ENCODE assay signal across 8 mouse cellular contexts in the genomic region with DNA sequence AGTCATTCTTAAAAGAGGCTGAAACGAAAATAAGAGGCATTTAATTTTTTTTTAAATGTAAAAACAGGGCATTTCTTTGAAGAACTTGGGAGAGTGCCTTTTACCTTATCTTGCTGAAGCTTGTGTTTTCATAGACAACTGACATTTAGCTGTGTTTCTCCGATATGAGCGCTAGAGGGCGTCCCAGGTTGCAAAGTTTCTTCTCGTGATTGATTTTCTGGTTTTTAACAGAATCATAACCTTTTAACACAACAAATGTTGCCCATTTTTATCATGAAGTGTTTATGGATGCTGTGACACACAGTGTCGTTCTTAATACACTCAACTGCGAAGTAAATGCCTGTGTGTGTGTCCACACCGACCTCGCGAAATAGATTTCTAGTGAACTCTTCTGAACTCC. TPM values are rescaled to one million over a fixed set of nuclear protein-coding genes. Genes with fewer than 3 reads are reported as not detected.
A peak's percentile ranks its signal among the peaks of the same experiment; 100 is the strongest.
DNase-seq lines count a peak whose midpoint lies in the region; ATAC-seq and TF ChIP-seq lines count a peak whose summit lies in the region.

No protein-coding gene starts in this region.

- H3K4me2 ChIP-seq in heart, embryonic 13.5 days, result peak overlapping the region; percentile 44

- no peak overlapping the region for H3K4me3 ChIP-seq in heart, embryonic 13.5 days
- no peak overlapping the region for H3K4me3 ChIP-seq in thymus, adult 2 months (ENCODE audit: control insufficient read depth, insufficient read depth, low read length)

- no peak for ATAC-seq in heart, embryonic 13.5 days (ENCODE audit: extremely low read depth, insufficient number of reproducible peaks, low FRiP score, low TSS enrichment)

- WGBS in heart, embryonic 13.5 days, result 23% methylated on average over 10 of the region's 10 CpGs
- 26% methylated on average over 10 of the region's 10 CpGs for WGBS in thymus, adult 2 months

- no peak for TF ChIP-seq CTCF in thymus, adult 2 months (IDR thresholded peaks at IDR 0.05; ENCODE audit: borderline replicate concordance, control insufficient read depth, extremely low read depth, insufficient read depth, low read length, poor library complexity)

- H3K4me1 ChIP-seq in heart, embryonic 13.5 days, result no peaks in the 10 kb centered on the region
- peaks cover 2% of the 10 kb centered on the region; the same call in 1 of the 2 replicates for H3K4me1 ChIP-seq in thymus, adult 2 months (replicated peaks; ENCODE audit: control insufficient read depth, insufficient read depth, low read length)

- H3K27ac ChIP-seq in heart, embryonic 13.5 days (replicated peaks), result no peak overlapping the region
- no peak overlapping the region; the same call in 1 of the 2 replicates for H3K27ac ChIP-seq in thymus, adult 2 months (ENCODE audit: control insufficient read depth, insufficient read depth, low read length)

- H3K9ac ChIP-seq in heart, embryonic 13.5 days, result no peak overlapping the region

- no peaks in the 10 kb centered on the region for H3K27me3 ChIP-seq in heart, embryonic 13.5 days (replicated peaks)
- H3K27me3 ChIP-seq in thymus, adult 2 months (ENCODE audit: control insufficient read depth, insufficient read depth, low read length), result no peaks in the 10 kb centered on the region

- H3K9me3 ChIP-seq in heart, embryonic 13.5 days, result 0 out of 2 replicates have a peak, but pooled peaks cover 4% of the 10 kb centered on the region

- no peaks in the 10 kb centered on the region for H3K36me3 ChIP-seq in heart, embryonic 13.5 days
- H3K36me3 ChIP-seq in thymus, adult 2 months (ENCODE audit: control insufficient read depth, insufficient read depth, low read length), result no peaks in the 10 kb centered on the region

- TF ChIP-seq POLR2A in thymus, adult 2 months (IDR thresholded peaks at IDR 0.05; ENCODE audit: control insufficient read depth, extremely low read depth, insufficient read depth, low read length, poor library complexity), result no peak

- no peak for DNase-seq in heart, adult 11 months
- peak; percentile 69 for DNase-seq in thymus, adult 2 months
- no peak for DNase-seq in thymus, adult 18-20 months
- peak; percentile 36 for DNase-seq in embryo, embryonic 9.5 days (ENCODE audit: extremely low spot score)
- DNase-seq in layer of hippocampus, adult 9-10 months (ENCODE audit: low spot score), result peak; percentile 15
- peak; percentile 22 for DNase-seq in right cerebral cortex, postnatal 4 days
- DNase-seq in urinary bladder, adult 2 months (ENCODE audit: low spot score), result no peak

RNA-seq across cellular contexts. Expression of a gene that starts 37.7 kb away (rescaled TPM):
- 0.44 and 0.84 TPM in 2 replicates for polyA plus RNA-seq in heart, embryonic 13.5 days (2015; fragmentation: Nextera tagmentation; extraction: Ambion mirVana)
- 0.53 and 0.54 TPM in 2 replicates for polyA plus RNA-seq in thymus, adult 2 months (2012; rRNA removed)
- polyA plus RNA-seq in urinary bladder, adult 2 months (2012; rRNA removed), result 0.29 and 0.31 TPM in 2 replicates

RNA-seq across cellular contexts. Expression of a gene that starts 38.0 kb away (rescaled TPM):
- polyA plus RNA-seq in heart, embryonic 13.5 days (2015; fragmentation: Nextera tagmentation; extraction: Ambion mirVana), result 0.23 and 1.4 TPM in 2 replicates
- polyA plus RNA-seq in thymus, adult 2 months (2012; rRNA removed), result 4.0 and 6.0 TPM in 2 replicates
- polyA plus RNA-seq in urinary bladder, adult 2 months (2012; rRNA removed), result 0.06 TPM in 1 of 2 replicates, not detected in the other

Comparison
In these comparisons a context has a peak if more than half of its experiments do, and no peak if none do; other contexts are left out.
1. DNase-seq: peak in thymus, adult 2 months (single experiment), embryo, embryonic 9.5 days (single experiment), layer of hippocampus, adult 9-10 months (single experiment) and right cerebral cortex, postnatal 4 days (single experiment); none in heart, adult 11 months (single experiment), thymus, adult 18-20 months (0 of 2) and urinary bladder, adult 2 months (single experiment).